Mouse (Mus musculus): ENCODE data around the gene Prok1.

GRCm38 (mm10) chr3:107187022-107187421 is 52.5 kb downstream of the Prok1 start:
- no peak for TF ChIP-seq POLR2A (IDR thresholded peaks at IDR 0.05; ENCODE audit: borderline replicate concordance, low read depth, low read length)
- TF ChIP-seq CTCF (IDR thresholded peaks at IDR 0.05; ENCODE audit: low read depth, low read length): no peak

Data from bone marrow macrophage, adult 2 months (primary cell).